Mouse (Mus musculus) natural killer cell, adult 2 months (primary cell): Measurements from ENCODE around the gene Serpina9.

Experiments used
- DNase-seq, 2 experiments: peaks; one replicate each; pipeline ENCODE4 v3.0.0; 2022; ENCODE audit warnings: low spot score in 2 of 2

Serpina9 gene

DNA sequence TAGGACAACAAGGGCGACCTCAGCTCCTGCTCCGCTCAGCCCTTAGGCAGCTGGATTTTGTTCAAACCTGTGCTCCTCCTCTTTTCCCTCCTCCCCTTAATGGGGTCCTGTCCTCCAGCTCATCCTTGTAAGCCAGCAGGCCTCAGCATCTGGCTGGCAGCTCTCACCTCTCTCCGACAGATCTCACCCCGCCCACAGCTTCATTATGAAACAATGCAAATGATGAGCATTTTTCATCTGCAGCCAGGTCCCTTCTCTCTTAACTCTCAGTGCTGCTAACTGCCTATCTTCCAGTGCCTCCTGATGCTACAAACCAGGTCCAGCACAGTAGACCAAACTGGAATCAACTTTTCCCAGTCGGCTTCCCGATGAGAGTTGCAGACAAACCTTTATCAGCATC, at the start of gene Serpina9:
Gene Serpina9 (minus strand): TSS at position 136 of the 400 bp plus-strand sequence.
- DNase-seq: no peak

DNA sequence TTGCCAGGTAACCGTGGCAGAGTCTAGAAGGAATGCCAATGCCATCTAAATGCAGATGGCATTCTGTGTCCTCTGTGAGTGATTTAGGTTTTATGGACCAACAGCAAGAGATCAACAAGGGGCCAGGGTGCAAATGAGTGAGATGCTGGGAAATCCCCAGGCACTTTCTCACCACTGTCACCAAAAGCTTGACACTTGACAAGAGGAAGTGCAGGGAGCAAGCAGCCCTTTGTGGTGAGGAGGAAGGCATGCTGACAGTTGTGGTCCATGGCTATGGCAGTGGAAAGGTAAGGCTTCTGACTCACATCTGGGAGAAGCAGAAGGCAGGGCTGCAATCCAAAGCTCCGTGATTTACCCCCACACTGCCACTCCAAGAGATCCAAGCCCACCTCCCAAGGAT, 48.3 kb upstream of the Serpina9 start:
- DNase-seq: peak; percentile 73 to 84

DNA sequence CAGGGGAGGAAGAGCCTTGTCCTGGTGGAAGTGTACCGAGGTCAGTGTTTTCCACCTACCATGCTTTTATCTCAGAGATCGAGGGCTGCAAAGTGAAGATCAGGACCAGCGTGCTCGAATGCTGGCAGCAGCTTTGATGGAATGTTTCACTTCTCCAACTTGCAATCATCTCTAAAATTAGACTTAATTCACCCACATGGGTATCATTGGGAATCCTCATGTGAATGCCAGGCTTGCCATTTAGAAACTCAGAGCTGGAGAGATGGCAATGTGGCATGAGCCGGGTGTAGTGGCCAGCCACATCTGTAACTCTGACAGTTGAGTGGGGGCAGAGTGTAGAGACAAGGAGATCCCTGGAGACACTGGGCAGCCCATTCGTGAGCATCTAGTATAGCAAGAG, 46.6 kb upstream of the Serpina9 start:
- DNase-seq: no peak

DNA sequence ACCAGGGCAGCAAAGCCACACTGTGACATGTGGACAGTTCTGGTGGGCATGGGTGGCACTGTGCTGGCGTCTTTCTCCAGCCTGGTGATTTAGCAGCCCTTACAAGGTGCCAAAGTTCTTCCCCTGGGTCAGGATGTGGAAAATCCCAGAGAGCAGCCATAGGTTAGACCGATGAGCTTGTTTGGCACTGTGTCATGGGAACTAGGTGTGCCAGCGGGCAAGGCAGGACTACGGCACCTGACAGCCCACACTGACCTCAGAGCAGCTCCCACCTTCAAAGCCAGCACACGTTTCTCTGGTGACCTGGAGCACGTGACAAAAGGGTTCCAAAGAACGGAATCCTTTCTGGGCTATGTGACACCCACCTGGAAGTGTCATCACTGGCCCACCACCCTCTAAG, 44.0 kb upstream of the Serpina9 start:
- peak; percentile 65 to 76 for DNase-seq

DNA sequence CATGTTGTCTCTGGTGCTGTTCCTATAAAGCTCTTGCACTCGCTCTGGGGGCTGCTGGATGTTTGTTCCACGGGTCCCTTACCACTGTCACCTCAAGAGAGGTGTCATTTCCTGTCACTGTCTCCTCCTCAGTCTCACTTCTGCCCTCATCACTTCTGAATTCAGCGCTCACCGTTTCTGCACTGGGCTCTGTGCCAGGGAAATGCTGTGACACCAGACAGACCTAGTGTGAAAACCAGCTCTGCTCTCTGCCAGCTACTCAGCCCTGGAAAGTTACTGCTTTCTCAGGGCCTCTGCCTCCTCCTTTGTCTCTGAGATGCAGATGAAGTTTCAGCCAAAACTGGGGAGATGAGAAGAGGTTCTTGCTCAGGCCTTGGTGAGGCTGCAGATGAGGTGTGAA, 43.5 kb upstream of the Serpina9 start:
- peak; percentile 85 to 97 for DNase-seq

DNA sequence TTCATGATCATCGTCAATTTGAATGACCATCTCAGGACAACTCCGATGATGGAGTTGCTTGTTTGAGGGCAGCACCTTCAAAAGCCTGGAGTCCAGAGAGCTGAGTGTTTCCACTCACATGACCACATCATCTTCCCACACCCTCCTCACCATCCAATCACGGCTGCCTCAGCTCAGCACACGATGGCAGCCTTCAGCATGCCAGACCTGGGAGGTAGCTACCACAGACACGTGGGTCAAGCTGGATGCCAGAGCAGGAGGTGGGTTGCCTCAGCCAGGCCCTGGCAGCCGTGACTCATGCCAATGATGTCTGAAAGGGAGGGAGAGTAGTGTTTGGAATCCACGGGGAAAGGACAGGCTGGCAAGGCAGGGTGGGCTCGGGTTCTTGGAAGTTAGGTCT, 42.2 kb upstream of the Serpina9 start:
- peak; percentile 6 to 38 for DNase-seq

DNA sequence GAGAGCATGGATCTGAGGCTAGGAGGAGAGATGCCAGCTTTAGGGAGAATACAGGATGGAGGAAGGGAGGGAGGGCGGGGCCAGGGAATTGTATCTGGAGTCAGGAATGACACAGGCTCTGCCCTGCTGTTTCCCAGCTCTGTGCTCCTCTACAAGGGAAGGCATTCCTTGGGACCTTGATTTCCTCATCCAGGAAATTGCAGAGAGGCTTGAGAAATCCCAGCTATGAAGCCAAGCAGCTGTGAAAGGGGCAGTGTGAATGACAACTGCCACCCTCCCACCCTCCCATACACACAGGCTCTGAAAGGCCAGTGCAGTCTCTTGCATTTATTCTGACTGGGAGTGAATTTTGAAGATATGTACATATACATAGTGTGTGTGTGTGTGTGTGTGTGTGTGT, 40.4 kb upstream of the Serpina9 start:
- no peak for DNase-seq

DNA sequence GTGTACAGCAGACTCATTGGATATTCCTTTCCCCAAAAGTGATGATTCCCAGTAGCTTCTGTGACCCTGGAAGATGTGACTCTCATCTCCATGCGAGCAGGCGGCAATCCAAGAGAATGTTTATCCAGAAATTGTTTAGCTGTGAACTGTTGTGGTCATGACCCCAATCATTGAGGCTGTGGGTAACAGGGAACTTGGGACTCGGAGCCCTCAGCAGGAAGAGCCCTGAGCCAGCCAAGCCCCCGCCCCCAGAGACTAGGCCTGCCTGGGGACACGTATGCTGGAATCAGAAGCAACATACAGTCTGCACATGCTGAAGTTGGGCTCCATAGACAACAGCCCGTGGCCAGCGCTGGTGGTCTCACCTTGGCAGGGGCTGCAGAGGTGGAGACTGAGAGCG, 32.2 kb upstream of the Serpina9 start:
- DNase-seq: no peak

DNA sequence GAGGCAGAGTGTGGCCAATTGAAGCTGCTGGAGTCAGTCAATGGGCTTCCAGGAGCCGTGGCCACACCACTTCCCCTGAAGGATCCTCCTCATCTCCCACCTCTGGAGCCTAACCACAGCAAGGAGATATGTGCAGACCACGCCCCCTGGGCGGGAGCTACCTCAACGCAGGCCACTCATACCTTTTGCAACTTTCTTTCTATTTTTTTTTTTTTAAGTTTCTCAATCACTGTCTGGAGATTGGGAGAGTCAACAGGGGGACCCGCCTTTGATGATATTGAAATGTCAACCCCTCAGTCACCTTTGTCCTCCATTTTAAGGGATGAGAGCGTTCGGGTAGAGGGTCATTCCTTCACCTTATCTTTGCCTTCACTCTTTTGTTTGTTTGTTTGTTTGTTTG, 30.8 kb upstream of the Serpina9 start, which contains the start of gene Serpina12:
Gene Serpina12 (minus strand): TSS at position 101 of the 400 bp plus-strand sequence.
- no peak for DNase-seq

DNA sequence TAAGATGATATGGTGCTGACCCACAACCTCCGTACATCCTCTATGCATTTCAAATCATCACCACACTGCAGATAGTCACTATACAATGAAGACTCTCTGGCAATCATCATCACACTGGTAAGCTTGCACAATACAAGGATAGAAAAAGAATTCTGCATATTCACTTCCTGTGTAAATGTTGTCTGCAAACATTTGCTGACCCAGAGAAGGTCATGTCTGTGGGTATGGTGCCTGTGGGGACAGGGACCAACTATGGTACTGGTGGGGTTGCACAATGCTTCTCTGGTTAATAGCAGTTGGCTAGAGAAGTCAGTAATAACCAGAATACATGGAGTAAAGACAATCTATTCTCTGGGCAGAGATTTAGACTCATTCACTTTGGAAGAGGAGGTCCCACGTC, 29.2 kb upstream of the Serpina9 start:
- no peak for DNase-seq

DNA sequence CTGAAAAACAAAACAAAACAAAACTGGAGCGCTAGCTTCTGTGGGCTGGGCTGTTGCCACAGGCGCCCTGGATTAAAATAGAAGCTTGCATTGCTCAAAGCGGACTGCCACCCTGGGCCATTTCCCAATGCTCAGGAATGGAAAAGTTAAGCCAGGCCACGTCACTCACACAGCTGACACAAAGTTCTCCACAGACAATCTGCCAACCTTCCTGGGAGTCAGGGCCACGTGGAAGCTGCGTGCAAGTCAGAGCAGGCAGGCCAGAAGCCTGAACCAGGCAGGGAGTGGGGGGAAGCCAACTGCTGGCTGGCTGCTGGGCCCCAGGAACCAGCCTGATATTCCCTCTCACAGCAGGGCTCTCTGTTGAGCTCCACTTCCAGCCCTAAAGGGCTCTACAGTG, 27.8 kb upstream of the Serpina9 start:
- no peak for DNase-seq

DNA sequence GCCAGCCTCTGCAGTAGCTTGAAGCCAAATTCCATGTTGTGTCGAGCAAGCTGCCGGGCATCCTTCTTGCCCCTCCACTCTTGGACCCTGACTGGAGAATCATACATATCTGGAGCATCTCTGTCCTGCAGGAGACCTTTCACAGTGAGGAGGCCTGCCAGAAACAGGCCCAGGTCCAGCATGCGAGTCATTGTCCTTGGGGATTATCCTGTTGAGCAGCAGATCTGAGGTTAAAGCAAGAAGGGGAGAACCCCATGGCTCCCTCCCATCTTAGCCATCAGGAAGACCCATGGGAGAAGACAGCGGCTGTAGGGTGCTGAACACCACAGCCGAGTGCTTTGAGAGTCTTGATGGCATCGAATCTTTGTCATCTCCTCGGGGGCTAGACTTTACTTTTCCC, 24.6 kb upstream of the Serpina9 start:
- no peak for DNase-seq

DNA sequence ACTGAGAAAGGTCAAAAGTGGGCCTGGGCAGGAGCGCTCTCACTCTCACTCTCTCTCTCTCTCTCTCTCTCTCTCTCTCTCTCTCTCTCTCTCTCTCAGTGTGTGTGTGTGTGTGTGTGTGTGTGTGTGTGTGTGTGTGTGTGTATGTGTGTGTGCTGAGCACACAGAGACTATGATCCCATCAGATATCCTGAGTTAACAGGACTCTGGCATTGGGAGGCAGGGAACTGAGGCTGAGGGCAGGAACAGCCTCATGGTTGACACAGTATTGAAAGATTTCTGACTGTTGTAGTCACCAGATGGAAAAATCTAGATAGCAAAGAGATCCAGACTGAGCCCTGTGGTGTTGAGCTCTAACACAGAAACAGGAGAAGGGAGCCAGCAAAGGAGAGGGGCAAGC, 20.2 kb upstream of the Serpina9 start:
- DNase-seq: no peak

DNA sequence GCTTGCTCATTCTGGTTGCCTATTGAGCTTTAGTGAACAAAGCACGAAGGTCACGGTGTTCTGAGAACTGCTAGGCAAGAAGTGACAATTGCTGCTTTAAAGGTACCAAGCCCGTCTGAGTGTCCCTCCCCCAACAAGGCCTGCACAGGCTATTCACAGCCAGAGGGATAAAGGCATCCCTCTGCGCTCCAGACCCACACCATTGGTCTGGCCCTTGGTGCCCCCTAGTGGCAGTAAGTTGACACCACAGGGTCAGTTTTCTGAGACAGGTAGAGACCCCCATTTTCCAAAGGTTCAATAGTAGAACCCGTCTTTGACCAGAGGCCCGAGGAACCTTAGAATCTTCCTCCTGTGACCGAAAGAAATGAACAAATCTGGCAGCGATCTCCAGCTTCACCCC, 16.4 kb upstream of the Serpina9 start:
- DNase-seq: peak; percentile 12 to 25

DNA sequence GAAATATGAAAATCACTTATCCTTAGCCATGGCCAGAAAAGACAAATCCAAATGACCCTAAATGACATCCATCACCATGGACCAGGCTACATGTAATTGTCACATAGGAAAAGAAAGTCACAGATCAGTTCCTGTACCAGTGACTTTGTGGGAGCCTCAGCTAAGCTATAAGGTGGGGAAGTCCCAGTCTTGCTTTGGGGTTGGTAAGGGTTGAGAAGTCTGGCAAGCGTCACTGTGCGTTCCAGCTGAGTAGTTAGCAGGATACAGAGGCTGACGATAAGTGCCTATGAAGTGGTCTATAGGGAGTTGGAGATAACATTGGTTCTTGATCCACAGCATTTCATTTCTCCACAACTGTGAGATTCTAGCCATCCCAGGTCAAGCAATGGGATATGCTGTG, 1.7 kb upstream of the Serpina9 start:
- no peak for DNase-seq

DNA sequence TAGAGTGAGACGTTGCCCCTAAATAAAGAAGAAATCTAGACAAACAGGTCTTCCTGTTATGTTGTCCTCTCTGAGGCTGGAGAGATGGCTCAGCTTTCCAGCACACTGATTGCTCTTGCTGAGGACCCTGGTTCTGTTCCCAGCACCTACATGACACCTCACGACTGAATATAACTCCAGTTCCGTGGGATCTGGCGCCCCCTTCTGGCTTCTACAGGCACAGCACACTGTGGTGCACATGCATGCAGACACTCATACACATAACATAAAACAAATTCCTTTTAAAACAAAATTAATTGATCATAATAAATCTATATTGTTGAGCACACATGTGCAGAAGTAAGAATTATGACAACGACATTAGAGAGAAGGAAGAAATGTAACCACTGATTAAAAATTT, 8.9 kb downstream of the Serpina9 start:
- no peak for DNase-seq

DNA sequence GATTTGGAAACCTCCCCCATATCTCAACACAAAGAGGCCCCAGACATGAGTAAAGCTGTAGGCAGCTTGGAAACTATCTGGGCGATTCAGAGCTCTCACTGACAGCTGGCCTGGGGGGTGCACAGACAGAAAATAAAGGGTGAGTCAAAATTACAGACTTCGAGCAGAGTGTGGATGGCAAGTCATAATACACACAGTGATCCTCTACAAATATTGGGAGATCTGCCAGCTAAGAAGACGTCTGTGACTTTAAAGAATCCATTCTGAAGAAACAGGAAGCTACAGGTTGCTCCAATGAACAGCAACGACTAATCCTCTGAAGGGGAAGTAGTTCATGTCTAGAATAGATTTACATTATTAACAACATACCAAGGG, 10.3 kb downstream of the Serpina9 start:
- no peak for DNase-seq

DNA sequence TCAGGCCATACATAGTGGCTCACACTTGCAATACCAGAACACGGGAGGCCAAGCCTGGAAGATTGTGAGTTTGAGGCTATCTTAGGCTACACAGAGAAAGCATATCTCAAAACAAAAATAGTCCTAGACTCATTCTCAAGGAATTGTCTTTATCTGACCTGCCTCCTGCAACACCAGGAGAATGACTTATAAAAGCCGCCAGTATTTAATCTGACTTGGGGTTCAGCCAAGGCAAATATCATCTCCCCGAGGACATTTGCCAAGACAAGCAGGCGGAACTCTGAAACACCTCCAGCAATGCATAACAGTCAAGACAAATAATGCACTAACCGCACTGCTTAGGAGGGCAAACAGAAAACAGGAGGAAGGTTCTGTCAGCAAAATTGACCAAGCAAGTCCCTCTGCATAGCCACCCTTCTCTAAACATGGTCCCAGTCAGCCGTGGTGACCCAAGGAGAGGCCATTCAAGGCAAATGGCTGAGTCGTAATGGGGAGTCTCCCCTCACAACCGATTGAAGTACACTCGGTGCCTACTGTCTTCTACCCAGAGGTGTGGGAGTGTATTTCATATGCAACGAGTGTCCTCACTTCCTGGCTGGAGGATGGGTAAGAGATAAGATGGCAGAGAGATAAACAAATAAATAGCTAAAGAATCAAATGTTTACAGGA, 10.9 kb downstream of the Serpina9 start:
- no peak for DNase-seq

DNA sequence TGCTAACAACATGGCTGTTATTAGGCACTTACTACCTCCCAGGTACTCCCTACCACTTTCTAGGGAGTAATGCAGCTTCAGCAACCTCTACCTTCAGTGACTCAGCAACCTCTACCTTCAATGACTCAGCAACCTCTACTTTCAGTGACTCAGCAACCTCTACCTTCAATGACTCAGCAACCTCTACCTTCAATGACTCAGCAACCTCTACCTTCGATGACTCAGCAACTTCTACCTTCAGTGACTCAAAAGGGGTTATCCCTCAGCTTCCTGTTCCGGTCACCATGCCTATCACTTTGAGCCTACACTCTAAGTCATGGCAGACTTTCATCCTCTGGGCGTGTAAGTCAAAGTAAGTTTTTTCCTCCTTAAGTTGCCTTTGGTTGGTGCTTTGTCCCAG, 13.0 kb downstream of the Serpina9 start:
- no peak for DNase-seq

DNA sequence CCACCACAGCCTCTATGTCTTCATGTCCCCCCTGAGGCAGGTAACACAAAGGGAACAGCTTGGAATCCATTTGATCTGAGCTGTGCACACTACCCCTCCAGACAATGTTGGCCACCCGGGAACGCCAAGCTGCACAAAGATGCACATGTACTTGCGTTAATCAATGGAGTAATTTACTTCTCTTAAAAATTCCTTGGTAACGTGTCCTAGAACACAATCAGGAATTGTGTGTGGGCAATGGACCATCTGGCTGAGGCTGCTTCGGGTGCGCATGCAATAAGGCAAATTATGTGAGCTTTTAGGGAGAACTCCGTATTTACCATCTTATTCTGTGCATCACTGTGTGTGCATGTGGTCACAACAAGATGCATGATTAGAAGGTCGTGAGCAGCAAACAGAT, 13.9 kb downstream of the Serpina9 start:
- no peak for DNase-seq

DNA sequence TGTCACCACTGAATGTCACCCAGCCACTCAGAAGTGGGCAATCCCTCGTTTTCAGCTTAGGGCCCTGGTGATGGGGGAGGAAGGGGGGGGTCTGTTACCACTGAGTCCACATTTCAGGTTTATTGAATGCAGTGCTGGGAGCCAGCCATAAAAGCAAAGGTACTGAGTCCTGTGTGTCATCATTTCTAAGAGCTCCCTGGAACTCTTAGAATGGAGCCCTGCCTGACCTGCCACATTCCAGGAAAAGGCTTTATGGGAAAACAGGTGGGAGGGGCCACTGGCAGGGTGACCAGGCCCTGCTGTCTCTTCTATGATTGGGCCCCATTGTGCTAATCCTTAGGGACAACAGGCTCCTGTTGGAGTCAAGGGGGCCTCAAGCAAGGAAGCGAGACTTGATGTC, 17.0 kb downstream of the Serpina9 start:
- DNase-seq: no peak

DNA sequence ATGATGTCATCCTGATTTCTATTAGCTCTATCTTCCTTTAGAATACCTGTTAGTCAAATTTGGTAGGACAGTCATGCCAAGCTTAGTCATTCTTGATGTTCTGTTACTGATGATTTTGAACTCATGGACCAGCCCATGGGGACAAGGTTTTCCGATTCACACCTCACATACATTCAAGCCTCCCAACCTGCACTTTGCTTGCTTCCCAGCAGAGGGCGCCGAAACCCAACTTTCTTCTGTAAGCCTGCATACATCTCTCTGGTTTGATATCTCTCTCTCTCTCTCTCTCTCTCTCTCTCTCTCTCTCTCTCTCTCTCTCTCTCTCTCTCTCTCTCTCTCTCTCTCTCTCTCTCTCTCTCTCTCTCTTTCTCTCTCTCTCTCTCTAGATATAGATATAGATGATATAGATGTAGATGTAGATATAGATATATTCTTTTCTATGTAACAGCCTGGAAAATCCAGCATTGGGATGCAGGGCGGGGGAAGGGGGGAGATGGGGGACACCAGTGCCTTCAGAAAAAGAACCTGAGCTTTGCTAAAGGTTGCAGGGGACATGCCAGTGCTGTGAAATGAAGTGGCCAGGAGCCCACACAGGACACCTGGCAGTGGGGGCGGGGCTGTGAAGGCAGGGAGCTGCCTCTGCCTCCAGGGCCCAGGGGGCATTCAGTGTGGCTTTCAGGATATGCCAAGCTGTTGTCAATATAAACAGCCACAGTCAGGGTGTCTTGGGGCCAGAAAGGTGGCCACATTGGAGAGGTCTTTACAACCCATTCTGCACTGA, 18.1 kb downstream of the Serpina9 start:
- peak; percentile 61 to 66 for DNase-seq

DNA sequence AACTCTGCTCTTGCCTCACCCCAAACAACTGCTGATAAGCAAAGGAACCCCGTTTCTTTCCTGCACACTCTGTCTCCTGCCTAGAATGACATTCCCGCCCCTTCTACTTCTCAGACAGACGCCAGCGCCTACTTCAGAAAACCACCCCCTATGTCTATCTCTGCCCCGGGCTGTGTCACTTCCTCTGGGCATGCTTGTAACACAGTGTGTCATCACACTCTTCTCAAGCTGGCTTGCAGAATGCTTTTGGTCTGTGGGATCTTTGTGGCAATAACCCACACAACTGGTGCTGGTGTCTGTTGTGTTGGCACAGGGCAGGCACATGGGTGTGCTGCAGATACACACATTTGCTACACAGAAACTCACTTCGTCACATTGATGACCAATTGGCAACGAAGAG, 20.6 kb downstream of the Serpina9 start:
- peak; percentile 42 to 67 for DNase-seq

DNA sequence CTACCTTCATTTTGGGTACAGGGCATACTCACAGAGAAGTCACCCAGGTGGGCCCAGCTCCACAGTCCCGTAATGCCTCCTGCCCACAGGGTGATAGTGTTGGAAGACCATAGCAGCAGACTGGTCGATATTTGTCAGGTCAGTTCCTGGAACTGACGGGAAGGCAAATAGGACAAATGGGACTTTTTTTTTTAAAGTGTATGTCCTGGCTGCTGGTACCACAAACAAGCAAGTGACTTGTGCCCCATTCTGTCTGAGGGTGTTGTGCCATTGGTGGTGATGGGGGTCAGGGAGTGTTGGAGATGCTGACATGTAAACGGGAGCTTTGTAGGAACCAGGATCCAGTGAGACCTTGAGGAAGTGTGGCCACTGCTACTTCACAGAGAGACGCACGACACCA, 23.7 kb downstream of the Serpina9 start, which contains the start of gene Serpina11:
Gene Serpina11 (minus strand): TSS at position 101 of the 400 bp plus-strand sequence.
- DNase-seq: no peak
